Mouse (Mus musculus) midbrain, embryonic 16.5 days (tissue): ENCODE measurements around the gene Nf1. TPM values are rescaled to one million over a fixed set of nuclear protein-coding genes. Genes with fewer than 3 reads are reported as not detected.
"Not testable (repeated sequence)": the region's sequence is repeated elsewhere in the genome, so short reads cannot be mapped to it uniquely, and the experiment has no call there.

Experiments
- ATAC-seq: fragments of 200-750 bp; cut with Nextera tagmentation; 2 replicates; pipeline ENCODE4 v1.8.0; 2017; ENCODE audit warnings: moderate TSS enrichment
- H3K27ac ChIP-seq: fragments of 300-500 bp; sonication (generic); 2 replicates; pipeline ENCODE4 v1.5.1; 2014; ENCODE audit warnings: mild to moderate bottlenecking, low read length, mixed read lengths
- H3K27me3 ChIP-seq: fragments of 300-500 bp; sonication (generic); 2 replicates; pipeline ENCODE4 v1.6.1; 2014; ENCODE audit warnings: low read depth, low read length, mixed read lengths; ENCODE audit not compliant: control insufficient read depth, insufficient read depth
- H3K36me3 ChIP-seq: fragments of 300-500 bp; sonication (generic); 2 replicates; pipeline ENCODE4 v1.6.1; 2014; ENCODE audit warnings: mild to moderate bottlenecking, low read length, moderate library complexity, mixed read lengths; ENCODE audit not compliant: control insufficient read depth, insufficient read depth
- H3K4me1 ChIP-seq: fragments of 300-500 bp; sonication (generic); 2 replicates; pipeline ENCODE4 v1.6.1; 2014; ENCODE audit warnings: mild to moderate bottlenecking, low read length, mixed read lengths; ENCODE audit not compliant: control insufficient read depth, insufficient read depth
- H3K4me2 ChIP-seq: fragments of 300-500 bp; sonication (generic); 2 replicates; pipeline ENCODE4 v1.6.1; 2014; ENCODE audit warnings: mild to moderate bottlenecking, low read length, mixed read lengths
- H3K4me3 ChIP-seq: fragments of 300-500 bp; sonication (generic); 2 replicates; pipeline ENCODE4 v1.5.1; 2014; ENCODE audit warnings: low read depth, mild to moderate bottlenecking, low read length, moderate library complexity, mixed read lengths
- H3K9ac ChIP-seq: fragments of 300-500 bp; sonication (generic); 2 replicates; pipeline ENCODE4 v1.6.1; 2014; ENCODE audit warnings: low read depth, low read length, mixed read lengths
- H3K9me3 ChIP-seq: fragments of 300-500 bp; sonication (generic); replicated peaks from 2 replicates; pipeline ENCODE4 v1.6.1; 2014; ENCODE audit warnings: mild to moderate bottlenecking, low read length, mixed read lengths; ENCODE audit not compliant: control insufficient read depth, poor library complexity, severe bottlenecking
- WGBS: fragments of 180-500 bp; shearing (Covaris S2); extraction: QIAGEN DNeasy Blood & Tissue Kit; methylation state at CpG from one replicate; pipeline ENCODE4 v1.1.7; 2014; 5-methylcytosine and 5-hydroxymethylcytosine counted together
- polyA plus RNA-seq: library from polyadenylated mRNA; unstranded; fragments of >200 nt; fragmentation: Nextera tagmentation; extraction: Ambion mirVana; gene quantifications from 2 replicates; pipeline ENCODE4 v1.2.1, GENCODE M21; 2015

Gene Nf1
- polyA plus RNA-seq, 1 experiment from 2014 or later = 4.7 TPM

- WGBS = 70% methylated on average over 6 of the region's 6 CpGs
- H3K9ac ChIP-seq = no peak overlapping the region
- H3K4me2 ChIP-seq = no peak overlapping the region
- H3K36me3 ChIP-seq = no peaks in the 10 kb centered on the region
- ATAC-seq = no peak
- H3K27ac ChIP-seq = no peak overlapping the region
- no peaks in the 10 kb centered on the region for H3K27me3 ChIP-seq
- H3K4me3 ChIP-seq = no peak overlapping the region
- H3K9me3 ChIP-seq = no peaks in the 10 kb centered on the region
- H3K4me1 ChIP-seq = no peaks in the 10 kb centered on the region
Observed at GRCm38 (mm10) chr11:79303109-79303508, 36.4 kb upstream of the Nf1 start.

GRCm38 (mm10) chr11:79304245-79304644 lies 35.2 kb upstream of the Nf1 start:
- not testable (repeated sequence) for H3K9me3 ChIP-seq, ATAC-seq, H3K4me3 ChIP-seq, H3K27ac ChIP-seq, H3K4me1 ChIP-seq, H3K36me3 ChIP-seq, H3K4me2 ChIP-seq, H3K27me3 ChIP-seq, H3K9ac ChIP-seq
- 85% methylated on average over 4 of the region's 4 CpGs for WGBS

- Histone ChIP-seq H3K4me3 (no peak overlapping the region), H3K27ac (no peak overlapping the region), H3K36me3 (no peaks in the 10 kb centered on the region), H3K9me3 (no peaks in the 10 kb centered on the region), H3K4me2 (no peak overlapping the region), H3K9ac (no peak overlapping the region), H3K4me1 (no peaks in the 10 kb centered on the region), H3K27me3 (no peaks in the 10 kb centered on the region)
- WGBS = 84% methylated on average over 9 of the region's 9 CpGs
- ATAC-seq = no peak
Observed at GRCm38 (mm10) chr11:79305697-79306340, 33.7 kb upstream of the Nf1 start.

GRCm38 (mm10) chr11:79306510-79306909 lies 33.0 kb upstream of the Nf1 start:
- WGBS = 28% methylated on average over 7 of the region's 7 CpGs
- no peak overlapping the region for H3K9ac ChIP-seq
- no peaks in the 10 kb centered on the region for H3K4me1 ChIP-seq
- no peaks in the 10 kb centered on the region for H3K27me3 ChIP-seq
- no peak for ATAC-seq
- peak overlapping the region; percentile 23; the same call in 1 of the 2 replicates for H3K27ac ChIP-seq
- H3K9me3 ChIP-seq = no peaks in the 10 kb centered on the region
- H3K36me3 ChIP-seq = no peaks in the 10 kb centered on the region
- H3K4me3 ChIP-seq = no peak overlapping the region
- H3K4me2 ChIP-seq = no peak overlapping the region

- H3K36me3 ChIP-seq = no peaks in the 10 kb centered on the region
- no peaks in the 10 kb centered on the region for H3K9me3 ChIP-seq
- H3K4me3 ChIP-seq = no peak overlapping the region
- ATAC-seq = no peak
- H3K27me3 ChIP-seq = no peaks in the 10 kb centered on the region
- H3K4me1 ChIP-seq = no peaks in the 10 kb centered on the region
- no peak overlapping the region for H3K9ac ChIP-seq
- H3K27ac ChIP-seq = peak overlapping the region; percentile 23; the same call in 1 of the 2 replicates
- 13% methylated on average over 10 of the region's 10 CpGs for WGBS
- H3K4me2 ChIP-seq = no peak overlapping the region
Observed at GRCm38 (mm10) chr11:79306996-79307395, 32.5 kb upstream of the Nf1 start.

GRCm38 (mm10) chr11:79307560-79308200 lies 31.8 kb upstream of the Nf1 start:
- H3K4me3 ChIP-seq = no peak overlapping the region
- H3K9me3 ChIP-seq = no peaks in the 10 kb centered on the region
- ATAC-seq = no peak
- H3K9ac ChIP-seq = no peak overlapping the region
- no peak overlapping the region for H3K27ac ChIP-seq
- H3K4me1 ChIP-seq = no peaks in the 10 kb centered on the region
- H3K36me3 ChIP-seq = no peaks in the 10 kb centered on the region
- no peak overlapping the region for H3K4me2 ChIP-seq
- WGBS = 18% methylated on average over 9 of the region's 9 CpGs
- no peaks in the 10 kb centered on the region for H3K27me3 ChIP-seq

GRCm38 (mm10) chr11:79310467-79310866 lies 29.0 kb upstream of the Nf1 start:
- no peak for ATAC-seq
- H3K4me2 ChIP-seq = no peak overlapping the region
- no peaks in the 10 kb centered on the region for H3K4me1 ChIP-seq
- H3K27ac ChIP-seq = no peak overlapping the region
- no peaks in the 10 kb centered on the region for H3K27me3 ChIP-seq
- H3K9ac ChIP-seq = no peak overlapping the region
- 82% methylated on average over 5 of the region's 5 CpGs for WGBS
- no peak overlapping the region for H3K4me3 ChIP-seq
- H3K36me3 ChIP-seq = no peaks in the 10 kb centered on the region
- no peaks in the 10 kb centered on the region for H3K9me3 ChIP-seq

GRCm38 (mm10) chr11:79316807-79317345 lies 22.6 kb upstream of the Nf1 start:
- Histone ChIP-seq H3K4me1 (no peaks in the 10 kb centered on the region), H3K9me3 (no peaks in the 10 kb centered on the region), H3K36me3 (no peaks in the 10 kb centered on the region), H3K27ac (no peak overlapping the region), H3K9ac (no peak overlapping the region), H3K4me3 (no peak overlapping the region), H3K4me2 (no peak overlapping the region), H3K27me3 (no peaks in the 10 kb centered on the region)
- 66% methylated on average over 8 of the region's 8 CpGs for WGBS
- ATAC-seq = no peak

- Histone ChIP-seq H3K36me3 (no peaks in the 10 kb centered on the region), H3K9ac (no peak overlapping the region), H3K4me3 (no peak overlapping the region), H3K27ac (no peak overlapping the region), H3K27me3 (no peaks in the 10 kb centered on the region), H3K9me3 (no peaks in the 10 kb centered on the region), H3K4me1 (no peaks in the 10 kb centered on the region), H3K4me2 (no peak overlapping the region)
- no peak for ATAC-seq
- 84% methylated on average over 7 of the region's 7 CpGs for WGBS
Observed at GRCm38 (mm10) chr11:79319807-79320206, 19.7 kb upstream of the Nf1 start.
